Mouse (Mus musculus): Measurements from ENCODE around the gene Stk10. TPM values are rescaled to one million over a fixed set of nuclear protein-coding genes. Genes with fewer than 3 reads are reported as not detected.
A peak's percentile ranks its signal among the peaks of the same experiment; 100 is the strongest.

Gene Stk10
- polyA plus RNA-seq, 1 experiment from 2014 or later, result 3.5 TPM

DNA sequence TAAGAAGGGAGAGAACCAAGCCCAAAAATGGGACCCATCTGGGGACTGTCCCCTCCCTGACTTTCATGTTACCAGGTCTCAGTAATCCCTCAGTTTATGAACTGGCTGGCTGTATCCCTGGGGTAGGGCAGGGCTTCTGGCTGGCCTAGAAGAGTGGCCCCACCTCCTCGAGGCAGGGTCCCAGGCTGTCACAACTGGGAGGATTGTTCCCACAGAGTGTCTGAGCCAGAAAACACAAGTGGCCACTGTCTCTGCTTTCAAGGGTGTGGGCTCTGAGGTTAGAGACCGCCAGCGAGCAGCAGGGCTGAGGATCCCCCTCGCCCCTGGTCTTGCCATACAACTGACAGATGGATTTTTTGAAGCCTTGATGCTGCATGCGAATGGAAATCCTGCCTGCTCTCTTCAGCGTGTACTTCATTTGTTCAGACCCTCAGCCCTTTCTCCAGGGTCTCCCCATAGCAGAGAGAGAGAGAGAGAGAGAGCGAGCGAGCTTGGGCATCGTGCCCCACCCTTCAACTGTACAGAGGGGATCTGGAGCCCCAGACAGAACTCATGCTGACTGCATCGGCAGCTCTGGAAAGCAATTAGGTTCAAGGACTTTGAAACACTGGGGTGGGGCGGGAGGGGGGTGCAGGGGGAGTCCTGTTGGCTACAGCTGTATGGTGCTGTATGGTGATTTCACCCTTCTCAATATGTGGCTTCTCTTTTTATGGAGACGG, 18.6 kb downstream of the Stk10 start:
- peak overlapping the region; percentile 74 for H3K27ac ChIP-seq (replicated peaks)
- peaks cover 46% of the 10 kb centered on the region for H3K4me1 ChIP-seq
- H3K9ac ChIP-seq, result no peak overlapping the region
- ATAC-seq (ENCODE audit: insufficient number of reproducible peaks, low FRiP score, low TSS enrichment, low read depth), result no peak; the same call in 1 of the 2 replicates
- no peak overlapping the region for H3K4me3 ChIP-seq (replicated peaks)
- no peak overlapping the region for H3K4me2 ChIP-seq (replicated peaks)
- WGBS, result 48% methylated on average over 12 of the region's 12 CpGs
- no peaks in the 10 kb centered on the region for H3K27me3 ChIP-seq
- no peaks in the 10 kb centered on the region for H3K36me3 ChIP-seq
- H3K9me3 ChIP-seq (replicated peaks), result no peaks in the 10 kb centered on the region

DNA sequence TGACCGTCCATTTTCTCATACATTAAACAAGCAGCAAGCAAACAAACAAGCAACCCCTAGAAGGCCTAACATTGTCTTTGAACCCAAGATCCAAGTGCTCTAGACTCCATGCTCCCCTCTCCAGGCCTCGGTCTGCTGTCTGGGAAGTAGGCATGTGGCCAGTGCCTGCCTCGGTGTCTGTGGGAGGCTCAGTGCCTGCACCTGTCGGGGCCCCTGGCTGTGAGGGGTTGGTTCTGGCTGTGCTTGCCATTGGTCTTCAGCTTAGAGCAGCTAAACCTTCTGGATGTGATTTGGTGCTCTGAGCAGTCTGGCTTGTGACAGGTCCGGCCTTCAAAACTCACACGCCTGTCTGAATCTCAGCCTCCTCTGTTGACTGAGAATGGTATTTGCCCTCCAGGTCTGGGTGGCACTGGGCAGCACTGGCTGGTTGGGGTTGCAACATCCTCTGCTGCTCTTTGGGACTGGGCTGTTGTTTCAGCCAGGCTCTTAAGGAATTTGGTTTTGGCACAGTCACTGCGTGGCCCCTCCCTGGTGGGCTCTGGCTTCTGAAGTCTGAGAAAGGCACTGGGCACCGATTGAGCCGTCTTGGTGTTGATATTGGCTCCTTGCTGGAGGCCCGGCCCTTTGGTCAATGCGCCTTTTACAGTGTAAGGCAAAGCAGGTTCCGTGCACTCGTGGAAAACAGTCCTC, 19.4 kb downstream of the Stk10 start:
- WGBS, result 51% methylated on average over 13 of the region's 13 CpGs
- Histone ChIP-seq H3K9me3 (replicated peaks) (no peaks in the 10 kb centered on the region), H3K36me3 (no peaks in the 10 kb centered on the region), H3K27me3 (no peaks in the 10 kb centered on the region), H3K27ac (replicated peaks) (peak overlapping the region; percentile 74), H3K4me2 (replicated peaks) (no peak overlapping the region), H3K9ac (no peak overlapping the region), H3K4me3 (replicated peaks) (no peak overlapping the region), H3K4me1 (peaks cover 46% of the 10 kb centered on the region)
- ATAC-seq (ENCODE audit: insufficient number of reproducible peaks, low FRiP score, low TSS enrichment, low read depth), result 0 out of 2 replicates have a peak, but pooled peaks have one; percentile 26

DNA sequence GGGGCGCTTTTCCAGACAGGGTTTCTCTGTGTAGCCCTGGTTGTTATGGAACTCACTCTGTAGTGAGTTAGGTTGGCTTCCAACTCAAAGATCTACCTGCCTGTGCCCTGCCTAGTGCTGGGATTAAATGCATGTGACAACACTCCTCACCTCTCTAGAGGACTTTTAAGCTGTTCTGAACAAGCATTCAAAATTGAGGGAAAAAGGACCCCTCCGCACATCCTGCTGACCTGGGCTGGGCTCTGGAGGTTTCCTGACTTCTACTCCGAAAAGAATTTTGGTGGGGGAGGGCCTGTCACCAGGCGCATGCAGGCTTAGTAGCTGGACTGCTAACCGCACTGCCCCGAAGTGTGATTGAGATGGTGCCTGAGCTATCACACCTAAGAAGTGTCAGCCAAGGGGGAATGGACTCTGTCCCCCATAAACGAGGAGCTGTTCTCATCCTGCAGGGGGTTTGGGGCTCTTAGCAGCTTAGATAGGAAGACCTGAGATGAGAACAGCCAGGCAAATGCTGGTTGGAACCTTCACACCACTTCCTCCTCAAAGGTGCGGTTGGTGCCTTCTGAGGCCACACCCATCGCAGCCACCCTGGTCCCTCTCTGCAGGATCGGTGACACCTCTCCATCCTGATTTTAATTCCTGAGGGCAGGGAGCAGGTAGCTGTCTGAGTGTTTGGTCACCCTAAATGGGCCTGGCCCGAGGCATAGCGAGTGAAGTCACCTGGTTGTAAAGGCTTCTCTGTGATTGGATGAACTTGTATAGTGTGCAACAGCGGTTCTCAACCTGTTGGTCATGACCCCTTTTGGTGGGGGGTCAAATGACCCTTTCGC, 20.4 kb downstream of the Stk10 start:
- Histone ChIP-seq H3K4me3 (replicated peaks) (no peak overlapping the region), H3K27me3 (no peaks in the 10 kb centered on the region), H3K27ac (replicated peaks) (peak overlapping the region; percentile 74; the same call in 1 of the 2 replicates), H3K4me1 (peaks cover 48% of the 10 kb centered on the region), H3K9ac (no peak overlapping the region), H3K9me3 (replicated peaks) (no peaks in the 10 kb centered on the region), H3K36me3 (no peaks in the 10 kb centered on the region), H3K4me2 (replicated peaks) (no peak overlapping the region)
- no peak for ATAC-seq (ENCODE audit: insufficient number of reproducible peaks, low FRiP score, low TSS enrichment, low read depth)
- WGBS, result 69% methylated on average over 14 of the region's 14 CpGs

DNA sequence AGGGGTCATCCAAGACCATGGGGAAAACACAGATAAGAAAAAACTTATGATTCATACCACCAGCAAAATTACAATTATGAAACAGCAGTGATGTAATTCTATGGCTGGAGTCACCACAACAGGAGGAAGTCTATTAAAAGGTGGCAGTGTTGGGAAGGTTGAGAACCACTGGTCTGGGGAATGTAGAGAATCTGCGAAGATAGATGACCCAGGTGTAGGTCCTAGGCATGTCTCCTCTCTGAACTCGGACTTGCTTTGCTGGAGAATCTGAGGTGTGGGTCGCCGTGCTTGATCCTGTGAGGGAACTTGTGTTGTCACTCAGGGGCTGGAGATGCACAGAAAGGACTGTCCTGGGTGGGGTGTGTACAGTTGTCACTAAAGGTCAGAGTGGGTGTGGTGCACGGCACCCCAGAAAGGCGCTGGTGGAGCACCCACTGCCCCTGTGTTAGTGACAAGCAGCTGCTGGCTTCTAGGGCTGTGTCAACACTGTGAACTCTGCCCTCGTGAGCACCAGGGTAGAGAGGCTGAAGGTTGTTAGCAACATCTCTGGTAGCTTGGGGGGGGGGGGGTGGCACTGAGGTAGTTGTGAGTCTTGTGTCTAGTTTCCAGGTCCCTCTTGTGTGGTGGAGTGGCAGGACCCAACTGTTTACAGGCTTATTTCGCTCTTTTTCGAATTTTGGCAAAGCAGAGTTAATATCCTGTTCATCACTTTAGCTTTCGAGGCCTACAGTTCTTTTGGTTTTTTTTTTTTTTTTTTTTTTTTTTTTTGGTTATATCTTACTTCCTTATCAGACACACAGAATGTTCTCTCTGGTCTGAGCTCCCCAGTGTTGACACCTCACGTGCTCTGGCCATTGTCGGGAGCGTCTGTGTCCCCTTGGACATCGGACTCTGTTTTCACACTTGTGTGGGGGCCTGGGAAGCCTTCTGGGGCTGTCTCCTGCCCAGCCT, 21.3 kb downstream of the Stk10 start:
- Histone ChIP-seq H3K36me3 (no peaks in the 10 kb centered on the region), H3K4me2 (replicated peaks) (no peak overlapping the region), H3K4me3 (replicated peaks) (no peak overlapping the region), H3K4me1 (peaks cover 45% of the 10 kb centered on the region), H3K9me3 (replicated peaks) (no peaks in the 10 kb centered on the region), H3K9ac (no peak overlapping the region), H3K27ac (replicated peaks) (no peak overlapping the region), H3K27me3 (no peaks in the 10 kb centered on the region)
- ATAC-seq (ENCODE audit: insufficient number of reproducible peaks, low FRiP score, low TSS enrichment, low read depth), result no peak
- 88% methylated on average over 14 of the region's 14 CpGs for WGBS

DNA sequence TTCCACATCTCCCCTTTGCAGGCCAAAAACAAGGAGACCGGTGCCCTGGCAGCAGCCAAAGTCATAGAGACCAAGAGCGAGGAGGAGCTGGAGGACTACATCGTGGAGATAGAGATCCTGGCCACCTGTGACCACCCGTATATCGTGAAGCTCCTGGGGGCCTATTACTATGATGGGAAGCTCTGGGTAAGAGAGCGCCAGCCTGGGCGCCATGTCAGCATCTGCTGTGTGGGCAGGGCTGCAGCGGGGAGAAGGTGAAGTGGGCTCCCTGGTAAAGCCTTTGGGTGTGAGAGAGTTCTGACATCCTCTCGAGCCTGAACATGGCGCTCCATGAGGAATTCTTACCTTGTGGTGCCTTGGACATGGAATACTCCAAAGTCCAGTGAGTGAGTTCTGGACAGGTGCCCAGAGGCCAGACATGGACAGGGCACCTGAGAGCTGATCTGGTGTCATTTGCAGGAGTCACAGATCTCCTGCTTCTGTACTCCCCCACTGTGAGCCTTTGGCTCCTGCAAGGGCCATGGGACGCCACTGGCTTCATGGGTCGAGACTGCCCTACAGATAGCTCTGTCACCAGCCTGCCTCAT, 22.1 kb downstream of the Stk10 start:
- Histone ChIP-seq H3K9ac (no peak overlapping the region), H3K4me2 (replicated peaks) (no peak overlapping the region), H3K27me3 (no peaks in the 10 kb centered on the region), H3K36me3 (no peaks in the 10 kb centered on the region), H3K4me1 (peaks cover 40% of the 10 kb centered on the region), H3K27ac (replicated peaks) (no peak overlapping the region), H3K9me3 (replicated peaks) (no peaks in the 10 kb centered on the region), H3K4me3 (replicated peaks) (no peak overlapping the region)
- WGBS, result 92% methylated on average over 12 of the region's 12 CpGs
- ATAC-seq (ENCODE audit: insufficient number of reproducible peaks, low FRiP score, low TSS enrichment, low read depth), result no peak

DNA sequence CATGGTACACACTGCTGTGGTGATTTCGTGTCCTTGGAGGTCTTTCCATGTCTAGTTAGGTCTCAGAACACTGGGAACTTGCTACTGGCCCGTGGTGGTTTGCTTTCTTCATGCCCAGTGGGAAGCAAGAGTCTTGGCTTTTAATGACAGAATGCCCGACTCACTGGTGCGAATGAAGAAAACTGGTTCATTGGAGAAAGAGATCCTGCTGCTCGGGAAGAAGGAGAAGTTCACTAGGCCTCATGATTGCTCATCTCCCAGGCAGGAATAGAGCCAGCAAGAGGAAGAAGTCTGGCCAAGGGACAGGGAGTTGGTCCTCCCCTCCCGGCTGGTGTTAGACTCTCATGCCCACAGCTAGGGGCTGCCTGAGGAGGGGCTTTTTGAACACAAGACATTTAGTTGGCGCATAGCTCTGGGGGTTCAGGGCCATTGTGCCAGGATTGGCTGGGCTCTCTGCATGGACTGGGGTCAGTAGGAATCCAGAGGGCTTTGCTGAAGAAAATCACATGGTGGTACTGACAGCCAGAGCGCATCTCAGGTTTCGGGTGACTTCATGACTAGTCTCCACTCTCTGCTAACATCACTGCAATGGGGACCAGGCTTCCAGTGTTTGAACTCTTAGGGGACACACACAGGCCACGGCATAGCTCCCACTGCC, 23.4 kb downstream of the Stk10 start:
- H3K27ac ChIP-seq (replicated peaks), result no peak overlapping the region
- no peaks in the 10 kb centered on the region for H3K36me3 ChIP-seq
- no peak overlapping the region for H3K9ac ChIP-seq
- H3K4me3 ChIP-seq (replicated peaks), result no peak overlapping the region
- no peak overlapping the region for H3K4me2 ChIP-seq (replicated peaks)
- no peaks in the 10 kb centered on the region for H3K27me3 ChIP-seq
- H3K4me1 ChIP-seq, result peaks cover 28% of the 10 kb centered on the region
- 74% methylated on average over 10 of the region's 10 CpGs for WGBS
- no peaks in the 10 kb centered on the region for H3K9me3 ChIP-seq (replicated peaks)
- ATAC-seq (ENCODE audit: insufficient number of reproducible peaks, low FRiP score, low TSS enrichment, low read depth), result no peak

DNA sequence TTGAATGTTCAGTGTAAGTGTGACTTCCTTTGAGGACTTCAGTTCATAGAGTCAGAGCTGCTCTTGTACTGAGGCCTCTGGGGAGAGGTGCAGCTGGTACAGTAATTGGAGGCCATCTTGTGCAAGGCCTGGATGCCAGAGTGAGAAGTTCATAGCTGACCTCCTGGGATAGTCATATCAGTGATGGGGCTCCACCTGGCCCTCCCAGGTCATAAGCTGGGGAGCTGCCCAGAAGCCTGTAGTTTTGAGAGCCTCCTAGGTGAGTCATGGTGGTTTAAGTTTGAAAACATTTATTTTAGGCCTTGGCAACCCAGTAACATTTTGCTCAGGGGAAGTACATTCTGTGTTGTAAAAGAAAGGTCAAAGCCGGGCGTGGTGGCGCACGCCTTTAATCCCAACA, 24.9 kb downstream of the Stk10 start:
- ATAC-seq (ENCODE audit: insufficient number of reproducible peaks, low FRiP score, low TSS enrichment, low read depth), result no peak
- Histone ChIP-seq H3K27ac (replicated peaks) (no peak overlapping the region), H3K27me3 (no peaks in the 10 kb centered on the region), H3K4me3 (replicated peaks) (no peak overlapping the region), H3K4me2 (replicated peaks) (no peak overlapping the region), H3K36me3 (no peaks in the 10 kb centered on the region), H3K9ac (no peak overlapping the region), H3K9me3 (replicated peaks) (no peaks in the 10 kb centered on the region), H3K4me1 (peaks cover 12% of the 10 kb centered on the region)
- 96% methylated on average over 4 of the region's 4 CpGs for WGBS

DNA sequence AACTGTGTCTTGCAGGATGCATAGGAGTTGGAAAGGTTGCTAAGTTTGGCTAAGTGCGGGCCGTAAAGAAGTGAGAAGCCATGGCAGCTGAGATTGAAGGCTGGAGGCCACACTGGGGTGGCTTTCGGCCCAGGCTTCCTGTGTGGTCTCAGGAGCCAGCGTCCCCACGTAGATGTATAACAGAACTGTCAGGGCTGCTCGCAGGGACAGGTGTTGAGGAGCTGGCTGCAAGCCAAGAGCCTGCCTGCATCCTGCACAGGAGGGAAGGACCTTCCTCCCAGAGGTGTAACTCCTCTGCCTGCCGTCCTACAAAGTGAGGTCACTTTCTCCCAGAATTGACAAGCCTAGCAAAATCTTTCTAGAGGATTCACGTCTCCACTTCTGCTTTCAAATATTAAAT, 25.6 kb downstream of the Stk10 start:
- H3K4me2 ChIP-seq (replicated peaks), result no peak overlapping the region
- peaks cover 5% of the 10 kb centered on the region; the same call in 1 of the 2 replicates for H3K4me1 ChIP-seq
- H3K27ac ChIP-seq (replicated peaks), result no peak overlapping the region
- no peaks in the 10 kb centered on the region for H3K36me3 ChIP-seq
- H3K9me3 ChIP-seq (replicated peaks), result no peaks in the 10 kb centered on the region
- ATAC-seq (ENCODE audit: insufficient number of reproducible peaks, low FRiP score, low TSS enrichment, low read depth), result no peak
- no peak overlapping the region for H3K4me3 ChIP-seq (replicated peaks)
- WGBS, result 33% methylated on average over 8 of the region's 8 CpGs
- no peak overlapping the region for H3K9ac ChIP-seq
- H3K27me3 ChIP-seq, result no peaks in the 10 kb centered on the region

DNA sequence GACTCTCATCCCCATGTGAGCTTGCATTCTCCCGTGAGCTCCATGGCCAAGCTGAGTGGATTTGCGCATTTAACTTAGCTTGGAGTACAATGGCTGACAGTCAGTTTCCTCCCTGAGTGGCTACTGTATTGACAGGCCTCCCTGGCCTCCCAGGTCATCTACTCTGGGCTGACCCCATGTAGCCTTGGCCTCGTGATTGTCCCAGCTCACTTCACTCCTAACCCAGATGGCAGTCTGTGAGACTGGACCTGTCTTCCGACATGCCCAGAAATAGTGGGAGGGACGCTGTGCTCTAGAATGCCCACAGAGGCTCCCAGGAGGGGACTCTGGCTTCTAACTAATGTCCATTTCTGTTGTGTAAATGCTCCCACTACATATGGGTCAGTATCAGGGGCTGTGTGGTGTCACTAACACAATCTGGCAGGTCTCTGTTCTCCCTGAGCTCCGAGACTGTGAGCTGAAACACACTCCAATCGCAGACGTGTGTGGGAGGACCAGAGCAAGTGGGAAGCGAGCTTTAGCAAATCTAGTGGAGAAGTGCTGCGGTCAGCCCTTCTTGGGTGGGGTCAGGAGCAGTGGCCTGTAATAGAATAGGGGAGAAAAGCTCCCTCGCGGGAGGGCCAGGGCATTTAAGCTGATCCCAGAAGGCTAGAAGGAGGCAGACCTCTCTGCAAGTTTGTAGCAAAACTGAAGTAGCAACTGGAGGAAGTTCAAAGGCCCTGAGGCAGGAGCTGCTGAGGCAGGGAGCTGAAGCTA, 27.1 kb downstream of the Stk10 start:
- no peaks in the 10 kb centered on the region for H3K9me3 ChIP-seq (replicated peaks)
- no peaks in the 10 kb centered on the region for H3K27me3 ChIP-seq
- H3K4me2 ChIP-seq (replicated peaks), result no peak overlapping the region
- H3K27ac ChIP-seq (replicated peaks), result no peak overlapping the region
- no peaks in the 10 kb centered on the region for H3K36me3 ChIP-seq
- H3K4me3 ChIP-seq (replicated peaks), result no peak overlapping the region
- peaks cover 3% of the 10 kb centered on the region; the same call in 1 of the 2 replicates for H3K4me1 ChIP-seq
- no peak for ATAC-seq (ENCODE audit: insufficient number of reproducible peaks, low FRiP score, low TSS enrichment, low read depth)
- WGBS, result 76% methylated on average over 12 of the region's 12 CpGs
- H3K9ac ChIP-seq, result no peak overlapping the region
